Mouse (Mus musculus): ENCODE results near the gene Fa2h. TPM values are rescaled to one million over a fixed set of nuclear protein-coding genes. Genes with fewer than 3 reads are reported as not detected.
"Not testable (repeated sequence)": the region's sequence is repeated elsewhere in the genome, so short reads cannot be mapped to it uniquely, and the experiment has no call there.

Fa2h gene
- total RNA-seq, 2 experiments from 2014 or later = 1.4 to 1.8 TPM

DNA sequence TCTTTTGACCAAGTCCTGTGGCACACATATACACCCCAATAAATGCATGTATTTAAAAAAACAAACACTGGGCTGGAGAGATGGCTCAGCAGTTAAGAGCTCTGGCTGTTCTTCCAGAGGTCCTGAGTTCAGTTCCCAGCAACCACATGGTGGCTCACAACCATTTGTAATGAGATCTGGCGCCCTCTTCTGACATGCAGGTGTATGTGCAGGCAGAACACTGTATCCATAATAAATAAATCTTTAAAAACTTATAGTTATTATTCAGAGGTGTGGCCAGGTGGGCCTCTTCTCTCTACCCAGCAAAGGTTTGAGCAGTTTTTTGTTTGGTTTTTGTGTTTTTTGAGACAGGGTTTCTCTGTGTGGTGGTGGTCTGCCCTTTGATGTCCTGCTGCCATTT is 34.7 kb downstream of the Fa2h start:
- DNase-seq = no peak

DNA sequence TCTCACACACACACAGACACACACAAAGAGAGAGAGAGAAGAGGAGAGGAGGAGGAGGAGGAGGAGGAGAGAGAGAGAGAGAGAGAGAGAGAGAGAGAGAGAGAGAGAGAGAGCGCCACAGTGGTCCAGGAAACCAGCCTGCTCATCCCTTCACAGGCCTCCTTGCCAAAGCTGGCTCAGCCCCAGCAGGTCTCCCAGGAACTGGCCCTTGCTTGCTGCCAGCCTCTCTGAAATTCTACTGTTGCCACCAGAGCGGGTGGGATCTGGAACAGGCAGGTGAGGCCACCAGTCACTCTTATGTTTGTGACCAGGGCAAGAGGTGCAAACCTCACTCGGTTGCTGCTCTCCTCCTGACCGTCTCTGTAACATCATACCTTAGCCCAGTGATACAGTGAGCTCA is 36.2 kb downstream of the Fa2h start:
- no peak for DNase-seq

DNA sequence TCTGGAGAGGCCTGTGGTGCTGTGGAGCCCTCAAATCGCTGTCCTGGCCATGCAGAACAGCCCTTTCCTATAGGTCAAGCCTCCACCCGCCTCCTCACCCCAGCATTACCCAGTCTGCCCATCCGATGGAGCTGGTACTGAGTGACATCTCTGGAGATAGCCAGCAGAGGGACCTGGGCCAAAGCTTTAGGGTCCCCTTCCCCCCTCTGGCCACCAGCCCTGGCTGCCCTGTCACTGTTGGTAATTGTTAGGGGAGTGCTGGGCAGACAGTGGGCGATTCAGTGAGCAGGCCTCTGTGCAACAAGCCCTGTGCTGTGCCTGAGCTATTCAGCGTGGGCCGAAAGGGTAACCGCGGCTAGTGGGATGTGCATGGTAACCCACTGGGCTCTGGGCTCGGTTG is 40.1 kb downstream of the Fa2h start:
- DNase-seq = no peak

DNA sequence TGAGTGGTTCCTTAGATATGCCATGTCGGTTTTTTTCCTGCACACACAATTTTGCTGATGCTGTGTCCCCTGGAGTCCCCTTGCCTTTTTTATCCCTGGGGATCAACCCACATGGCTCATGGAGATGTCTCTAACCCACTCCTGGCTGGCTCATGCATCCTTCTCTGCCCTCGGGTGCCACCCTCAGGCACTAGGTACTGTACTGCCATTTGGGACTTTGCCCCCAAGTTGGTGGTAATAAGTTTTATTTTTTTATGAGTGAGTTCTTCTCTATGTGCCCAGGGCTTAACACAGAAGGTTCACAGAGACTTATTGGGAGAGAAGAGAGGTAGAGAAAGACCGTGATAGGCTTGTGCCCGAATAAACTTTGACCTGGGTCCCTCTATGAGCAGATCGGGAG is 41.3 kb downstream of the Fa2h start:
- DNase-seq = no peak

DNA sequence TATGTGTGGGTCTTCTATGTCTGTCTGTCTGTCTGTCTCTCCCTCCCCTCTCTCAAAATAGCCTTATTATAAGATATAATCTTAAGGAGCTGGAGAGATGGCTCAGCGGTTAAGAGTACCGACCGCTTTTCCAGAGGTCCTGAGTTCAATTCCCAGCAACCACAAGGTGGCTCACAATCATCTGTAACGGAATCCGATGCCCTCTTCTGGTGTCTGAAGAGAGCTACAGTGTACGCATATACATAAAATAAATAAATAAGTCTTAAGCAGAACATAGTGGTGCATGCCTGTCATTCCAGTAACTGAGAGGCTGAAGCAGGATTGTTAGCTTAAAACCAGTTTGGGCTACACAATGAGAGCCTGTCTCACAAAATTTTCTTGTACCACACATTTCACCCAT is 43.0 kb downstream of the Fa2h start:
- DNase-seq = no peak

DNA sequence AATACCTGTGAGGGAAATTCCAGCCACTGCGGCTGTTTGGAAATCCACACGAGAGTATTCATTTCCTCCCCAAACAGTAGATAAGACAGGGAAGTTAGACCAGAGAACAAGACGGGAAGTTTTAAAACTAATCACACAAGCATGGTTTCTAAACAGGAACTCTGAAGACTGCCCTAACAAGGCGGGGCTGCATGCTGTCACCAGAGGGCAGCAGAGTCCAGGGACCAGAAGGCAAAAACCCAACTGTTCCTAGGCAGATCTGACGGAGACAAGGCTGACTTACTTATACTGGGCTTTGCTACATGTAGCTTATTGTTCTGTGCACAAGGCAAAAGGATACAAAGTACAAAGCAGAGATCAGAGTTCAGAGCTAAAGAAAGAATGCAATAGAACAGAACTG is 50.4 kb downstream of the Fa2h start:
- peak; percentile 57 for DNase-seq

DNA sequence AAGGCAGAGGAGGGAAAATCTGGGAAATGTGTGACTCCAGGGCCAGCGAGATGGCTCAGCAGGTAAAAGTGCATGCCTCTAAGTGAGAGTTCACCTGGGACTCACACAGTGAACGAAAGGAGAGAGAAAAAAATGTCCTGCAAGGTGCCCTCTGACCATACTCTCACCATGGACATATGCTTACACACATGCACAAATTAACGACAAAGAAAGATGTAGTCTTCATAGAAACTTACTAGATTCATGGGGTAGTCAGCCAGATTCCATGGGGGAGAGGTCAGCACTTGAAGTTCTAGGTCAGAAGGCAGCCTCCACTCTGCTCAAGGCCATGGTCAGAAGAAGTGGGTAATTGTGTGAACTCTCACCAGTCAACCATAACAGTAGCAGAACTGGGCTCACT is 53.4 kb downstream of the Fa2h start:
- no peak for DNase-seq

DNA sequence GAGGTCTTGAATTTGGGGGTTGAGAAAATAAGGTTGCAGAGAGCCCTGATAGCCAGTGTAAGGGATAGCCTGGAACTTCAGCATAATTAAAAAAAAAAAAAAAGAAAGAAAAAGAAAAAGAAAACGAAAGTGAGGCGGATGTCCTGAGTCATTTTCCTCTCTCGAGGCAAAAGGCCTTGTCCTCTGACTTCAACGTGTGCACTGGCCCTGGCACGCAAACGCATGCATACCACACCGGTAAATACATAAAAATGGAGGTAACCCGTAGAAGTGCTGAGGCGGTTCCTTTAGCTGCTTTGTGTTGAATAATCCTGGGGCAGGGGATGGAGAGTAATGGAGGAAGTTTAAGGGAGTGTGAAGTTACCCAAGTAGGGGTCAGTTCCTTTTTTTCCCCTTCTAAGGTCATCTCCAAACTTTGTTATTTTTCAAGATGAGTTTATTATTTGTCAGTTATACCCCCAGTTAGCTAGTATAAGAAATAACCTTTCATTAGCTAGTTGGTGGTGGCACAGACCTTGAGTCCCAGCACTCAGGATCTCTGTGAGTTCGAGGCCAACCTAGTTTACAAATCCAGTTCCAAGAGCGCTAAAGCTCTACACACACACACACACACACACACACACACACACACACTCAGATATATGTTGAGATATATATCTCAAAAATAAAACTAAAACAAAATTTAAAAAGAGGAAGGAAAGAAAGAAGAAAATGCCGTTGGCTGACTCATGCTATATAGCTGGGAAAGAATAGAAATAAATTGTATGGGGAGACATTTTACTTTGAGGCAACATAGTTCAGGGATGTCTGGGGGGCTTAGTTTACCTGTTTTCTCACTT is 55.0 kb downstream of the Fa2h start:
- no peak for DNase-seq

DNA sequence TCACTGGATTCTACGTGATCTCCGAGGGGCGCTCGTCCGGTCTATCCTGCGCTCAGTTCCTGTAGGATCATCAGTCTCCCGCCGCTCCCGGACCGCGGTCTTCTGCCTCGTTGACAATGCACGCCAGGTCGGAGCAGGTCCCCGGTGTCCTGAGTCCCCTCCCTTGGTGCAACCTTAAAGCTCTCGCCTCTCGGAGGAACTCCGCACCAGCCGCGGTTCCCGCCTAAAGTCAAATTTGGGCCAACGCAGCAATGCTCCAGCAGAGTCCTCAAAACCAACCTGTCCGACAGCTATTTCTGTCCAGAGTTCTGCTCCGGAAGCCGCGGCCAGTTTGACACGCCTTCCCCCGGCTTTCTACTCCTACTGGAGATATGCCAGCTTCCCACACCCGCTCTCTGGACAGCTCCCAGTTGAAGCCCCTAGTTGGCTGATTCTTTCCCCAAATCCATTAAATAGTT is 55.7 kb downstream of the Fa2h start, which contains the start of gene Mlkl:
Gene Mlkl, minus strand, starts transcription at position 288 of the 458 bp plus-strand sequence.
- peak; percentile 27 for DNase-seq

DNA sequence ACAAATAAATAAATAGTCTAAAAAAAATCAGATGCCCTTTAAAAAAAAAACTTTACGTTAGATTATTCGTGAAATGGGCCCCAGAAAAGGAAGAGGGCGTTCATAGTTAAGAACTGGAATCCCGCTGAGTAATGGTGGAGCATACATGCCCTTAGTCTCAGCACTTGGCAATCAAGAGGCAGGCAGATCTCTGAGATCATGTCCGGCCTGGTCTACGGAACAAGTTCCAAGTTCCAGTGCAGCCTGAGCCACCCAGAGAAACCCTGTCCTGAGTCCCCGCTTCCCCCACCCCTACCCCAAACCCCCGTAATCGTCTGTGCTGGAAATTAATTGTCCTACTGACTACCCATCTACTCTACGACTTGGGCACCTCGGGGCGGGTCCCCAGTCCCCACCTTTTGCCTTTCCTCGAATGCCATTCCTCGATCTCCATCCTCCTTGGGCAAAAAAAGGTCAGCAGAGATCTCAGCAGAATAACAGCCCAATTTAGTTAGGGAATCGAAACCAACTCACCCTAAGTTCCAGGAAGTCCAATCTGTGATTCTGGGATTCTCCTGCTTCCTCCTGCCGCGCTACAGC is 56.2 kb downstream of the Fa2h start:
- DNase-seq = no peak

DNA sequence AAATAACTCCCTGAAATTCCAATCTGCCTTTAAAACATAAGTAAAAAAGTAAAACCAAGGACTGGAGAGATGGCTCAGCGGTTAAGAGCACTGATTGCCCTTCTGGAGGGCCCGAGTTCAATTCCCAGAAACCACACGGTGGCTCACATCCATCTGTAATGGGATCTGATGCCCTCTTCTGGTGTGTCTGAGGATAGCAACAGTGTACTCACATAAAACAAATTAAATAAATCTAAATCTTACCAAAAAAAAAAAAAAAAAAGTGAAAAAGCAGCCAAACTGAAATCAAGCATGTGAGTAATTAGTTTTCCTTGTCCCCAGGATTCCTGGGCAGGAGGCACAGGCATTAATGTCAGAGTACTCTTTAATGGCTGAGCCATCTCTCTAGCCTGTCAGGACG is 56.9 kb downstream of the Fa2h start:
- DNase-seq = no peak

DNA sequence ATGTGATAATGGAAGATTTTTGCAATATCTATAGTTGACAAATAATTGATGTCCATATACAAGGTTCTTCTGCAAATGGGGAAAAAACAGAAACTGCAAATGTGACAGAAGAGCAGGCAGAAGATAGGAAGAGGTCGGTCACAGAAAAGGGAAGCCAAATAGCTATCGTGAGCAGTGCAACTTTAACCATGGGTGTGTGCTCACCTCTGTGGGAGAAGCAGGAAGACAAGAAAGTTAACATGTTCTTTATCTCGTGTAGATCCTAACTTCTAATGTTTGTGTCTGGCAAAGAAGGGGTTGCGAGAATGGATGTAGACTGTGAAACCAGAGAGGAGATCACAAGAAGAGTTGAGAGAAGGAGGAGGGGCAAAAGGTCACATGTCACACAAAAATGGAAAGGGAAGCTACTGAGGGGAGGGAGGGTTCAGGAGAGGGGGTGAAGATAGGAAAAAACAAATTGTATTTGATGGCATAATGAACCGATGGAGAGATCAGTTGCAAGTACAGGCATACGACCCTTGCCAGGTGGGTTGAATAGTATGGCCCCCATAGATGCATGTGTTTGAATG is 68.3 kb downstream of the Fa2h start:
- no peak for DNase-seq

DNA sequence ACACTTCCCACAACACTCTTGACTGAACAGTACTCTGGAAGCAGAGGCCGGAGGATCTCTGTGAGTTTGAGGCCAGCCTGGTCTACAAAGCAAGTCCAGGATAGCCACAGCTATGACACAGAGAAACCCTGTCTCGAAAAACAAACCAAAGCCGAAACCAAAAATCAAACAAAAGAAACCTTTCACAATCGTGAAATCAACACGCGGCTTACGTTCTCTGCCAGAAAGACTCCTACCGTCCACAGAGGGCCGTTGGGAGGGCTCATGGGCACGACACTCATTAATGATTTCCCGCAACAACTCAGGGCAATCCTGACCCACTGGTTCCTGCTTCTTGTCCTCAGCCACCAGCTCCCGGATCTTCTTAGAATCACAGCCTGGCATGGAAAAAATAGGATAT is 78.9 kb downstream of the Fa2h start:
- no peak for DNase-seq

DNA sequence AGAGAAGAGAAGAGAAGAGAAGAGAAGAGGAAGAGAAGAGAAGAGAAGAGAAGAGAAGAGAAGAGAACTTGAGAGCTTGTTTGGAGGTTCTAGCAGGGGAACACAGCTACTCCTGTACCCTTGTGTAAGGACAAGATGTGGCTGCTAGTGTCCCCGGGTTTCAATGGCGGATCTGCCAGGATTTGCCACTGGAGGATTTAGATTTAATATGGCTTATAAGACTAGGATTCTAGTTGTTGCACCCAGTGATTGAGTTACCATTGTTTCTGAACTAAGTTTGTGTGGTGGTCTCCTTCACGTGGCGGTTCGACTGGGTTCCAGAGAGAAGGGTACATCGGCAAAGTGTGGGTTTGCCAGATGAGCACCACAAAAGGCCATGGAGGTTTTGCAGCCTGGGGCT is 79.7 kb downstream of the Fa2h start:
- DNase-seq = not testable (repeated sequence)

DNA sequence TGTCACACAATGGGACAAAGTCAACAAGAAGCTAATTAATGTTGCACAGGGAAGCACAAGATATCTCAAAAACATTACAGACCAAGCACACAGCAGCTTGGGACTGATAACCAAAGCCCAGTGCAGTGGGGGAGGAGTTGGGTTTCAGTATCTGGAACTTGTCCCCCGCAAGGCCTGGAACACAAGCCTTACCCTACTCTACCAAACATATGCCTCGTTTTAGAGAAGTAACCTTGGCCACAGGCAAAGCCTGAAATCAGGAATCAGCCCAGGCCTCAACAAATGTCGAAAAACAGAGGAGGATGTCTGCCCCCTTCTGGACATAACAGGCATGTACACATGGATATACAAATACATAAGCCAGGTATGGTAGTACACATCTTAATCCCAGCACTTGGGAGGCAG is 80.9 kb downstream of the Fa2h start:
- DNase-seq = no peak

DNA sequence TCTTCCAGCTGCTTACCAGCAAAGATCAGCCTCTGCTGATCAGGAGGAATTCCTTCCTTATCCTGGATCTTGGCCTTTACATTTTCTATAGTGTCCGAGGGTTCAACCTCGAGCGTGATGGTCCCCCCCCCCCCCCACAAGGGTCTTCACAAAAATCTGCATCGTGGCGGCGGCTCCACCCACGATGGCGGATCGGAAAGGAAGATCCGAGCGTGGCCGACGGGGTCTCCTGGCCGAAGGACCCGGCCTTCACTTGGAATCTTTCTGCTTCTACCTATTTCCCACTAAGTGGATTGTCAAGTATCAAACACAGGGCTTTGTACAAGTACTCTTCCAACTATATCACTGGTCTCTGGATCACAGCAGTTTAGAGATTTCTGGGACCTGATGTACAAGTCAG is 83.6 kb downstream of the Fa2h start:
- DNase-seq = not testable (repeated sequence)

DNA sequence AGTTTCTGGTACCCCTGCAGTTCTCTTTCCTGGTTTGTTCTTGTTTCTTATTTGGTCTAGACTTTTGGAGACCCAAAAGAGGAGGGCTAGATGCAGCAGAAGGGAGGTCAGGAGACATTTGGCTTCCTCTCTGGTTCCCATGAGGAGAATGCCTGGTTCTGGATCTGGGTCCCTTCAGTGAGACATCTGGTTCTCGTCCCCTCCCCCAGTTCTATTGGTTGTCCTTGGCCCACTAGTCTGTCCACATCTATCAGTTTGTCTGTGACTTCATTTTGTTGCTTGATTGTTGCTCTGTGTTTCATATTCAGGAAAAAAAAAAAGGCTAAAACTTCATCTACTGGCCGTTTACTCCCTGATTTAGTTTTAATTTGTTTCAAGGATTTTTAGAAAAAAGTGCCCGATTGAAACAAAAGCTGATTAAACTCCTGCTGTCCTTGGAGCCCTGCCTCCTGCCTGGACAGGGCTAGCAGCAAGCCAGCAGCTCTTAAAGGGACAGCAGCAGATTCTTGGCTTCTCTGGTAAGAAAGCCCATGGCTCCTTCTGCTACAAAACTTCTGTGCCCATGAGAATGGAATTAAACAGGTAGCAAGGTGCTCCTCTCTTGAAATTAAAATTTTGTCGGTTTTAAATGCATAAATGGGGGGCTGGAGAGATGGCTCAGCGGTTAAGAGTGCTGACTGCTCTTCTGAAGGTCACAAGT is 88.4 kb downstream of the Fa2h start:
- no peak for DNase-seq

DNA sequence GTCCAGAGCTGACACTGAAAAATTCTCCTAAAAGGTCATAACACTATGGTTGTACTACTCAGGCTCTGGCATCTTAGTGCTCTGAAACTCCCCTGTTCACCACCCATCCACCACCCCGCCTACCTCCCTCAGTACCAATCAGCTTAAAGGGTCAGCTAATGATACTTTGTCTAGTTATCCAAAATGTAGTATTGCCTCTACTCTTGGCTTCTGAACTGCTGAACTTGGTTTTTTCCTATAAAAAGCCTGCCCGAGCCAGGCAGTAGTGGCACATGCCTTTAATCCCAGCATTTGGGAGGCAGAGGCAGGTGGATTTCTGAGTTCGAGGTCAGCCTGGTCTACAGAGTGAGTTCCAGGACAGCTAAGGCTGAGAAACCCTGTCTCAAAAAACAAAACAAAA is 89.3 kb downstream of the Fa2h start:
- DNase-seq = no peak

DNA sequence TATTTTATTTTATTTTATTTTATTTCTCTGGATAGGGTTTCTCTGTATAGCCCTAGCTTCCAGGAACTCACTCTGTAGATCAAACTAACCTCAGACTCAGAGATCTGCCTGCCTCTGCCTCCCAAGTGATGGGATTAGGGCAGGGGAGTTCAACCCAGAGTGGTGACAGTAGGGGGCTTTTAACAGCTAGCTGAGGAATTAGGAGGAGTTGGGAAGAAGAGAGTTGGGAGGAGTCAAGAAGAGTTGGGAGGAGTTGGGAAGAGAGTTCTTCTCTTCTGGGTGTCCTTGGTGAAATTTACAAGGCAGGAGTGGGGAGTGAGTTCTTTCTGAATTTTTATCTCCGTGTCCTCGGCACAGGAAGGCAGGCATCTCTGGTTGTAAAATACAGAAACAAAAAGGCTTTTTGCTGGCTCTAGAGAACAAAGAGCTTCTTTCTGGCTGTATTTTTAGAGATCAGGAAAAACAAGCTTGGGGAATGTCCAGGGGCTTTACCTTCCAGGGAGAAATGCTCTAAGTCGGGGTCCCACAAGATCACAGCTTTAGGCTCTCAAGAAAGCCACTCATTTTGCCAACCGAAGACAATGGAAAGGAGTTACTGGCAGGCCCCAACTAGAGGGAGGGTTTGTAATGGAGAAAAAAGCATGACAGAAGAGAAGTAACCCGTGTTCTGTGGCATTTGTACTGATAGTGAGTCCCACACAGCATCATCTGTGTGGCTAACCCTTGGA is 90.4 kb downstream of the Fa2h start:
- DNase-seq = not testable (repeated sequence)

DNA sequence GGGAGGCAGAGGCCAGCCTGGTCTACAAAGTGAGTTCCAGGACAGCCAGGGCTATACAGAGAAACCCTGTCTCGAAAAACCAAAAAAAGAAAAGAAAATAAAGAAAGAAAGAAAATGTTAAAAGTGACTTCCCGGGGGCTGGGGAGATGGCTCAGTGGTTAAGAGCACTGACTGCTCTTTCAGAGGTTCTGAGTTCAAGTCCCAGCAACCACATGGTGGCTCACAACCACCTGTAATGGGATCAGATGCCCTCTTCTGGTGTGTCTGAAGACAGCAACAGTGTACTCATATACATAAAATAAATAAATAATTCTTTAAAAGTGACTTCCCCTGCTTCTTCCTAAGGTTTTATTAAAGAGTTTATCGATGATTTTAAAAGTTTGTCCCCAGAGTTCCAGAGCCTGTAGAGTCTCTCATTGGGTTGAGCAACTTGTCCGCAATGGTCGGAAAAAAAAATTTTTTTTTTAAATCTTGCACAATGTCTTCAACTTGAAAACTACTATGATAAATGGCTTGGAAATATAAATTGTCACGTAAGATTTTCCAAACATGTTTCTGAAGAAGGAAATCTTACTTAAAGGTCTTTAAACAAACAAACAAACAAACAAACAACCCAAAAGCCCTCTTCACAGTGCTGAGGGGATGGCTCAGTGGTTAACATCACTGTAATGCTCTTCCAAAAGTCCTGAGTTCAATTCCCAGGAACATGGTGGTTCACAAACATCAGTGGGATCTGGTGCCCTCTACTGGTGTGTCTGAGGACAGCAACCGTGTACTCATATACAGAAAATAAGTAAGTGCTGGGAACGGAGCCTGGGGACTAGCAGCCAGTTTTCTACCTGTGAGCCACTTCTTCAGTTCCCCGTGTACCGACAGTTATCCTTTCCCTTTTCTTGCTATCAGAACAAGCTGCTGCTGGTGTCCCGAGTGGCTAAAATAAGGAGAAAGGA is 92.8 kb downstream of the Fa2h start:
- DNase-seq = no peak
